Mouse (Mus musculus): ENCODE results near the gene Cenpb.

Cenpb gene

DNA sequence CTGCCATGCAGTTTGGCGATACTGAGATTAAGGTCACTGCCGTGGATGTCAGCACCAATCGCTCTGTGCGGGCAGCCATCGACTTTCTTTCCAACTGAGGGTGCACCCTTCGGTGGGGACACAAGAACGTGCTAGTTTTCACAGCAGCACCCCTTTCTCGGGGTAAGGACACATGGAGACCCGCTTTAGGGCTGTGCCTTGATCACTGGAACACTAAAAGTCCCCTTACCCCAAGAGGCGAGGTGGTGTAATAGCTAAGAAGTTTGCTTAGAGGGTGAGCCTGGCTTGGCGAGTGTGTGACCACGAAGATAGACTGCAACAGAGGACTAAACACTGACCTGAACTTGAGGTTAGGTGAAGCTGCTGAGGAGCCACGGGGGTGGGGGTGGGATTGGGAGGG lies 34.7 kb downstream of the Cenpb start:
- Histone ChIP-seq H3K9me3 (ENCODE audit: low read length) (no peaks in the 10 kb centered on the region), H3K36me3 (ENCODE audit: insufficient read depth, low read length) (peaks cover 59% of the 10 kb centered on the region), H3K27me3 (ENCODE audit: insufficient read depth, low read length) (peaks cover 37% of the 10 kb centered on the region), H3K4me3 (replicated peaks; ENCODE audit: low read length) (peak overlapping the region; percentile 71), H3K4me1 (replicated peaks; ENCODE audit: low read depth, low read length) (peaks cover 71% of the 10 kb centered on the region)
- TF ChIP-seq POU5F1 (IDR thresholded peaks at IDR 0.05; ENCODE audit: borderline replicate concordance, low read length) (no peak), NANOG (IDR thresholded peaks at IDR 0.05; ENCODE audit: borderline replicate concordance, low read length) (no peak), CTCF (conservative IDR thresholded peaks at IDR 0.05; ENCODE audit: low read length) (0 out of 2 replicates have a peak, but pooled peaks have one; percentile 2)

DNA sequence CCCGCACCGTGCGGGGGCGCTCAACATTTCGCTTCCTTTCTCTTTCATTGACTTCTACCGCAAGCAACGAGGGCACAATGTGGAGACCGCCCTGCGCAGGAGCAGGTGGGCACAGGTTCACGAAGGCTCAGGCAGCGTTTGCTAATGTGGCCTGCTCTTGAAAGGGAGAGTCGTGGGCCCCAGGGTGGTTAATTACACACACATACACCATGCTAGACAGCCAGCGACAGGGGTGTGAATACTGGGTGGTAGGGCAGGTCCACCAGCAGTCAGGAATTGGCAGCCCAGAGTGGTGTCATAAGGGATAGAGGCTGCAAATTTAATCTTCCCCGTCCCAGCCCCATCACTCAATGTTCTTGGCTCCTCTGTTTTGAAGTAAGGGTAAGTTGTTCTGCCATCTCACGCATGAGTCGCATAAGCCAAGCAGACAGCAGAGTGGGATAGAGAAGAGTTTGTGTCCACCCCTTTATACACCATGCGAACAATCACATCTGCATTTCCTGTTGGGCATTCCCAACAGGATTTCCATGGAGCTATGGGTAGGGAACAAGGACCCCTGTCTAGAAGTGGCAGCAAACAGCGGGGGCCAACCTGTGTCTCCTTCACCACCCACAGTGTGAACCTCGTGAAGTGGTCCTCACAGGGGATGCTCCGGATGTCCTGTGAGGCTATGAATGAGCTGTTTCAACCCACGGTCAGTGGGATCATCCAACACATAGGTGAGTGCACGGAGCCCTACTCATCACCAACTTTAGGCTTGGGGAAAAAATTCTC lies 36.7 kb downstream of the Cenpb start:
- no peaks in the 10 kb centered on the region for H3K9me3 ChIP-seq (ENCODE audit: low read length)
- H3K4me3 ChIP-seq (replicated peaks; ENCODE audit: low read length): peak overlapping the region; percentile 54
- H3K4me1 ChIP-seq (replicated peaks; ENCODE audit: low read depth, low read length): peaks cover 72% of the 10 kb centered on the region
- H3K36me3 ChIP-seq (ENCODE audit: insufficient read depth, low read length): peaks cover 40% of the 10 kb centered on the region
- peaks cover 37% of the 10 kb centered on the region for H3K27me3 ChIP-seq (ENCODE audit: insufficient read depth, low read length)
- TF ChIP-seq NANOG (IDR thresholded peaks at IDR 0.05; ENCODE audit: borderline replicate concordance, low read length): no peak
- no peak for TF ChIP-seq CTCF (conservative IDR thresholded peaks at IDR 0.05; ENCODE audit: low read length)
- no peak for TF ChIP-seq POU5F1 (IDR thresholded peaks at IDR 0.05; ENCODE audit: borderline replicate concordance, low read length)

DNA sequence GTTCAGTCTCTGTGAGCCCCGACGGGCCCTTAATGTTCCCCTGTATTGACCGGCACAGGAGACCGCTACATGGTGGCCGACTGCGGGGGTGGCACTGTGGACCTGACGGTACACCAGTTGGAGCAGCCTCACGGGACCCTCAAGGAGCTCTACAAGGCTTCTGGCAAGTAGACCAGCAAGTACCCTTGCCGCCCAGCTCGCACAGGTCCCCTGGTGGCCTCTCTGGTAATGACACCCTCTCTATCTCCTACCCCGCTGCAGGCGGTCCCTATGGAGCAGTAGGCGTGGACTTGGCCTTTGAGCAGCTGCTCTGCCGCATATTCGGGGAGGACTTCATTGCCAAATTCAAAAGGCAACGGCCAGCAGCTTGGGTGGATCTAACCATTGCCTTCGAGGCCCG lies 37.3 kb downstream of the Cenpb start:
- TF ChIP-seq CTCF (conservative IDR thresholded peaks at IDR 0.05; ENCODE audit: low read length) (peak; percentile 84), POU5F1 (IDR thresholded peaks at IDR 0.05; ENCODE audit: borderline replicate concordance, low read length) (no peak)
- Histone ChIP-seq H3K27me3 (ENCODE audit: insufficient read depth, low read length) (peaks cover 37% of the 10 kb centered on the region), H3K4me1 (replicated peaks; ENCODE audit: low read depth, low read length) (peaks cover 69% of the 10 kb centered on the region), H3K4me3 (replicated peaks; ENCODE audit: low read length) (peak overlapping the region; percentile 54), H3K36me3 (ENCODE audit: insufficient read depth, low read length) (peaks cover 34% of the 10 kb centered on the region), H3K9me3 (ENCODE audit: low read length) (no peaks in the 10 kb centered on the region)

DNA sequence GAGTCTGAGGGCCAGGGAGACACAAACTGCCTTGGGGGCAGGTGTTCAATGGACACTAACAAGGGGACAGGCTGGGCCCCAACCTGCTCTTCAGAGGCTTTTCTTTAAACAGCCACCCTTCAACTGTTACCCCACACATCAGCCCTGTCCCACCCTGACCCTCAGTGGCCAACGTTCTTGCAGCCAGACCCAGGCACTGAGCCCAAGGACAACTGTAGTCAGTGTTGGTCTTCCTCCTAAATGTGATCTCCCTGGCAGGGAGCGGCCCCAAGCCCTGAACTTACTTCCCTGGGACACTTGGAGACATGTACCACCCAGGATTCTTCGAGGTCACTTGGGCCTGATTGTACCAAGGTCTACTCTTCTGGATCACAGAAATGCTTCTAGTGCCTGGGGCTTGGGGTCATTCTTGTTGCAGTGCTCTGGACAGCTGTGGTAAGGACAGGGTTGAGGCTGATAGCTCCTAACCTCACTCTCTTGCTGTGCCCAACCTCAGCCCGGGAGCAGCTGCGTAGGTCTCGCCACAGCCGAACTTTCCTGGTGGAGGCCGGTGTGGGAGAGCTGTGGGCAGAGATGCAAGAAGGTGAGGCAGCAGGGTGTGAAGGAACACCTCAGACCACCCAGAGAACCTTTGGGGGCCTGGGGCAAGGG lies 38.4 kb downstream of the Cenpb start:
- TF ChIP-seq POU5F1 (IDR thresholded peaks at IDR 0.05; ENCODE audit: borderline replicate concordance, low read length) (no peak), NANOG (IDR thresholded peaks at IDR 0.05; ENCODE audit: borderline replicate concordance, low read length) (no peak), CTCF (conservative IDR thresholded peaks at IDR 0.05; ENCODE audit: low read length) (no peak)
- Histone ChIP-seq H3K4me1 (replicated peaks; ENCODE audit: low read depth, low read length) (peaks cover 58% of the 10 kb centered on the region), H3K4me3 (replicated peaks; ENCODE audit: low read length) (no peak overlapping the region), H3K36me3 (ENCODE audit: insufficient read depth, low read length) (peaks cover 23% of the 10 kb centered on the region), H3K9me3 (ENCODE audit: low read length) (no peaks in the 10 kb centered on the region), H3K27me3 (ENCODE audit: insufficient read depth, low read length) (peaks cover 37% of the 10 kb centered on the region)

DNA sequence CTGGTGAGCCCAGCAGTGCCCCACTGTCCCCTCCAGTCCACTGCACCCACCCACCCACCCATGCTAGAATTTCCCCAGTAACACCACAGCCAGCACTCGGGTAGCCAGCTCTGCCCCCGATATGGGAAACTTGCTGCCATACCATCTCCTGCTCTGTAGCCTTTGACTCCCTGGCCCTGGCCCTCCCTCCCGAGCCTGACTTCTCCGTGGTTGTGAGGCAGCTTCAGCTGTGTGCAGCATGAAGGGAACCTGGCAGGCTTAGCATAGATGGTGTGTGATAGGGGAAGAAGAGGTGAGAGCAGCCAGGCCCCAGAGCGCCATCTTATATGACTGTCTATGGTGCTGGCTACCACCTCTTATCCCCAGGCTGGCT lies 39.3 kb downstream of the Cenpb start:
- Histone ChIP-seq H3K4me1 (replicated peaks; ENCODE audit: low read depth, low read length) (peaks cover 55% of the 10 kb centered on the region), H3K4me3 (replicated peaks; ENCODE audit: low read length) (no peak overlapping the region), H3K36me3 (ENCODE audit: insufficient read depth, low read length) (peaks cover 13% of the 10 kb centered on the region), H3K27me3 (ENCODE audit: insufficient read depth, low read length) (peaks cover 37% of the 10 kb centered on the region), H3K9me3 (ENCODE audit: low read length) (no peaks in the 10 kb centered on the region)
- TF ChIP-seq NANOG (IDR thresholded peaks at IDR 0.05; ENCODE audit: borderline replicate concordance, low read length): no peak
- TF ChIP-seq CTCF (conservative IDR thresholded peaks at IDR 0.05; ENCODE audit: low read length): no peak
- TF ChIP-seq POU5F1 (IDR thresholded peaks at IDR 0.05; ENCODE audit: borderline replicate concordance, low read length): no peak

DNA sequence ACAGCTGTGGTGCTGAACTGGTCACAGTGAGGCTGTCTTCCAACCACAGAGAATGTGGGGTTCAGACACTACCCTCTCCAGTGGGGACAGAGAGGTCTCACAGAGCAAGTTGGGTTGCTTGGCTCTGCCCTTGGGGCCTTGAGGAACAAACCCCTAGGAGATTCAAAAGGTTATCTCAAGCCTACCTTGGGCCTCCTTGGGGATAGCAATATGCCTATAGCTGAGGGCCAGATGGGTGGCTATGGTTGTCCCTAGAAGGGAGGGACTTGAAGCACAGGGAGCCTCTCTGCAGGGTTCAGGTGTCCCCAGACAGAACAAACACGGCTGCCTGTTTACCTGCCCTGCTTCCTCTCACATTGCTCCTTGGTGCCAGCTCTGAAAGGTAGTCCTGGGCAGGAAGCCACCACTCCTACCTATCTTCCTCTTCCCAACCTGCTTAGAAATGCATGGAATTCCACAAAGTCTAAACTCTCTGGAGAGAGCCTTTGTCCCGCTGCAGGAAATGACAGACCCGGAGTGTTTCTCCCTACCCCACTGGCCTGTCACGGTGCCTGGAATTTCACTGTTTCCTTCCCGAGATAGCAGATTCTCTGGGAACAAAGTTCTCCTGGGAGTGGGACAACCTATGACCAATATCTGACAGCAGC lies 39.9 kb downstream of the Cenpb start:
- Histone ChIP-seq H3K27me3 (ENCODE audit: insufficient read depth, low read length) (peaks cover 37% of the 10 kb centered on the region), H3K4me3 (replicated peaks; ENCODE audit: low read length) (no peak overlapping the region), H3K36me3 (ENCODE audit: insufficient read depth, low read length) (peaks cover 10% of the 10 kb centered on the region), H3K9me3 (ENCODE audit: low read length) (no peaks in the 10 kb centered on the region), H3K4me1 (replicated peaks; ENCODE audit: low read depth, low read length) (peaks cover 55% of the 10 kb centered on the region)
- TF ChIP-seq CTCF (conservative IDR thresholded peaks at IDR 0.05; ENCODE audit: low read length): no peak

DNA sequence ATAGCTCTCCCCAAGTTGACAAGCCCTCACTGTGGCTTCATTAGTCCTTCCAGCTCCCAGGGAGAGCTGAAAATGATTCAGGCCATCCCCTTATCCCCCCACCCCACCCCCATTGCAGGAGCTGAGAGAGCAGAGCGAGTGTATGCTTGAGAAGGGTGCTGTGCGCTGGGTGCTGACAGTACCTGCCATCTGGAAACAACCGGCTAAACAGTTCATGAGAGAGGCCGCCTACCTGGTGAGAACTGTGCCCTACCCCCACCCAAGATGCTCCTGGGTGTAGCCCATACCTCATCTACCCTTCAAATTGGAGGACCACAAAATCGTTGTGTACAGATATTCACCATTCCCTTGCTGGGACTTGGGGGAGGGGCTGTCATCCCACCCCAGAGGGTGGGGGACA lies 40.6 kb downstream of the Cenpb start:
- no peak for TF ChIP-seq POU5F1 (IDR thresholded peaks at IDR 0.05; ENCODE audit: borderline replicate concordance, low read length)
- TF ChIP-seq NANOG (IDR thresholded peaks at IDR 0.05; ENCODE audit: borderline replicate concordance, low read length): no peak
- TF ChIP-seq CTCF (conservative IDR thresholded peaks at IDR 0.05; ENCODE audit: low read length): no peak
- Histone ChIP-seq H3K36me3 (ENCODE audit: insufficient read depth, low read length) (peaks cover 7% of the 10 kb centered on the region), H3K4me3 (replicated peaks; ENCODE audit: low read length) (no peak overlapping the region), H3K27me3 (ENCODE audit: insufficient read depth, low read length) (peaks cover 32% of the 10 kb centered on the region), H3K4me1 (replicated peaks; ENCODE audit: low read depth, low read length) (peaks cover 55% of the 10 kb centered on the region), H3K9me3 (ENCODE audit: low read length) (no peaks in the 10 kb centered on the region)

DNA sequence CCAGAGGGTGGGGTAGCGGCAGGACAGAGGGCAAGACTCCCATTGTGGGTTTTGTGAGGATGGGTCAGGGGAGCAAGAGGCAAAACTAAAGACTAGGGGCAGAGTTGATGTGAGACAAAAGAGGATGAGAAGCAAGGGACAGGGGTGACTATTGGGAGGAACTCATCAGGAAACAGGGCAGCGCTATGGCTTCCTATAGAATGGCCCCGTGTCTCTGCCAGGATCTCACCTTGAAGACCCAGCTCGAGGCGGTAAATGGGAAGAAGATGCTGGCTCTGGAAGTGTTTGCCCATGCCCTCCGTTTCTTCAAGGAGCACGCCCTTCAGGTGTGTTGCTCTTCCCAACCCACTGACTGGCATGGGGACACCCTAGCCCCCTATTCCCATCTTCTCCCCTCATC lies 41.1 kb downstream of the Cenpb start:
- no peak overlapping the region for H3K4me3 ChIP-seq (replicated peaks; ENCODE audit: low read length)
- H3K9me3 ChIP-seq (ENCODE audit: low read length): no peaks in the 10 kb centered on the region
- TF ChIP-seq CTCF (conservative IDR thresholded peaks at IDR 0.05; ENCODE audit: low read length): no peak
- no peak for TF ChIP-seq NANOG (IDR thresholded peaks at IDR 0.05; ENCODE audit: borderline replicate concordance, low read length)
- TF ChIP-seq POU5F1 (IDR thresholded peaks at IDR 0.05; ENCODE audit: borderline replicate concordance, low read length): no peak
- H3K4me1 ChIP-seq (replicated peaks; ENCODE audit: low read depth, low read length): peaks cover 59% of the 10 kb centered on the region
- peaks cover 6% of the 10 kb centered on the region for H3K36me3 ChIP-seq (ENCODE audit: insufficient read depth, low read length)
- peaks cover 29% of the 10 kb centered on the region for H3K27me3 ChIP-seq (ENCODE audit: insufficient read depth, low read length)

All from E14TG2a.4 (cell line).